Mouse (Mus musculus) spleen, postnatal 4 days (tissue): ENCODE results near the gene Dram1.

ENCODE experiments used
- DNase-seq, 2 experiments: peaks; one replicate each; pipeline ENCODE4 v3.0.0; 2022; ENCODE audit warnings: low spot score in 2 of 2

The Dram1 gene

DNA sequence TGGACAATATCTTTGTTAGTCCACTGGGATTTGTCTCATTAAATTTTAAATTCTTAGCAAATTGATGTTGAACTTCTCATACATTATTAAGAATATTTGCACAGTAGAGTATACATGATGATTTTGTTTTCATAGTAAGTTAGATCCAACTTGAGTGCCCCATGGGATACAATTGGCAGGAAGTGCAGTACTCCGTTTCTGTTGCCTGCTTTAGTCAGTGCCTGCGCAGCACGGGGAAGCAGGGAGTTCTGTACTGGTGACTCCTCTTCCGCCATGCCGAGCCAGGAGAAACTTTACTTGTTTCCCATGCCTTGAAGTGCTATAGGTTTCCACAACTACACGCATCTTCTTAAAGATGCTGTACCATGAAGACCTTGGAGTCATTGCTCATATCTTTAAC is 83.8 kb downstream of the Dram1 start:
- DNase-seq = no peak

DNA sequence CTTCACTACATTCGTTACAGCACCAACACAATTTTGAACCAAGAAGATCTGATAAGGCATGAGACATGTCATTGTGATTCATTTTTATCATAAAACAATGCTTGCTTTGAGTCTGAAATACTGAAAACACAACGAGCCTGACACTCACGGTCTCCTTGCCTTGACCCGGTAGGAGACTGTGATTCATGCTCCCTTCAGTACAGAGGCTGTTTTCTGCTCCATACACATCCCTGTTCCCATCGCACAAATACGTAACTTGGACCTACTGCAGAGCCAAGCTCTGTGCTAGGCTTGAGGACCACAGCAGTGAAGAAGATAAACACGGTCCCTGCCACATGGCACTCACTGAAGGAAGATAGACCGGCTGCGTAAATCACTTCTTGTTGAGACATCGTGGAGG is 90.8 kb downstream of the Dram1 start:
- no peak for DNase-seq

DNA sequence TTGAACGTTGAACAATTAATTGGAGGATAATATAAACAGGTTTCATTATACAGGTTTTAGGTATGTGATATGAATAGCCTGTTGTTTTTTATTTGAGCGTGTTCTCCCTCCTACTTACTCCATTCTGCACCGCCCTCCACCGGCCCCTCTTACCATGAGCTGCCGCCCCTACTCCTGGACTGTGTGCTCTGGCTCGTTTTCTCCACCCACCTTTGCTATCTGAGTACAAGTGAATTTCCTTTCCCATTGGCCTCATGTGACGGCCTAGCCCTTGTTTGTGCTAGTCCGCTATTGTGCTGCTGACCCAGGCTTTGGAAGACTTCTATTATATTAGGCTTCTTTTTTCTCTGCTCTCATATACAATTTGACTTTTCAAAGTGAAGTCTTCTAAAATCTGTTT is 91.6 kb downstream of the Dram1 start:
- DNase-seq = no peak

DNA sequence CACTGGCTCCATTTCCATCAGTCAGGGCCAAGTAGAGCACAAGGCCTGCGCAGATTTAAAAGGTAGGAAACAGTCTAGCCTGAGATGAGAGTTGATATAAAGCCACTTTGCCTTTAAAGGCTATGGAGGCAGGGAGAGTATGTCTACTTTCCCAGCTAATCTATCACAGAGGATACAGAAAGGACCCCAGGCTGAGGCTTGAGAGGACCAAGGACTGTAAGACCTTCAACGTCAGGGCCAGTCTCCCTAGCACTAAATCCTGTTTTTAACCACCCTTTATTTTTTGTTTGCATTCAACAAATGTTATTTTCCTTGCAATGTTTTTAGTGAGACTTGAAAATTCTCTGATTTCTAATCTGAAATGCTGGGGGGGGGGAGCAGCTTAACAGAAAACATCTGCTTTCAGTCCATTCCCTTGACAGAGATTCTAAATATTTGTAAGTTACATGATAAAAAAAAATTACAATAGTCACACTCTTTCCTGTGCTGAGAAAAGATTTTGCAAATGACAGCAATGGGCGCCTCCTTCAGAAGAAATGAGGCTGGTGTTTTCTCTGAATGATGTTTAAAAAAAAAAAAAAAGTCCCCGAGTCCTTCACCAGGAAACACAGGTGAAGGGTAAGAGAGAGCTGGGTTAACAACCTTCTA is 94.4 kb downstream of the Dram1 start:
- DNase-seq = no peak

DNA sequence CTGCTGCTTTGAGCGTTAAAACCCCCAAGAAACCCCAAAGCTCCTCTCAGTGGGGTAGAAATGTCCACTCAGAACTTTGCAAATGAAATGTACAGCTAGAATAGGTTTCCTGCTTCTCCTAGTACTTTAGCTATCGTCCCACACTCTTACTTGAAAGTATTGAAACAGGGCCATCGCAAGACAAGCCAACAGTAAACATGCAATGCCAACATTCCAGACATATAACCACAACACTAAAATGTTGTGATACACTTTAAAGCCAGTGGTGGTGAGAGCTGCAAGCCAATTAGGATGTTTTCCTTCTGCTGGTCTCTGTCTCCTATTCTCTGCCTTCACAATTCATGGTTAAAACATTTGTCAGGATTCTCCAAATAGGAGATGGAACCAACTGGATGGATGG is 97.2 kb downstream of the Dram1 start:
- no peak for DNase-seq

DNA sequence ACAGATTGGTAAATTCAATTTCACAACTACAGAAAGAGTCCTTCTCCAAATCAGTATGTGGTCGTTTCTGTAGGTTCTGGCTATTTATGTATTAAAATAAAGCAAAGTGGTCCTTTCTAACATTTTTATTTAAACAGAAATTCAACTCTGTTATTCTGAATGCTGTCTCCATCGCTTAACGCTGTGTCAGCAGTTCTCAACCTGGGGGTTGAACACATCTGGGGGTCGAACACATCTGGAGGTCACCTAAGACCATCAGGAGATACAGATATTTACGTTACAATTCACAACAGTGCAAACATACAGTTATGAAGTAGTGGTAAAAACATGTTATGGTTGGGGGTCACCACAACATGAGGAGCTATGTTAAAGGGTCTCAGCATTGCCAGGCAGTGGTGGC is 104.8 kb downstream of the Dram1 start:
- DNase-seq = no peak
